Mouse (Mus musculus) embryonic facial prominence, embryonic 15.5 days (tissue): ENCODE measurements around the gene Tmem41b. TPM values are rescaled to one million over a fixed set of nuclear protein-coding genes. Genes with fewer than 3 reads are reported as not detected.
A peak's percentile ranks its signal among the peaks of the same experiment; 100 is the strongest.

Source experiments
- ATAC-seq: fragments of 200-750 bp; cut with Nextera tagmentation; 2 replicates; pipeline ENCODE4 v1.8.0; 2017; ENCODE audit warnings: low read depth, moderate TSS enrichment; ENCODE audit not compliant: insufficient number of reproducible peaks, low FRiP score, low TSS enrichment
- H3K27ac ChIP-seq: fragments of 300-500 bp; sonication (generic); replicated peaks from 2 replicates; pipeline ENCODE4 v1.5.1; 2015; ENCODE audit warnings: mild to moderate bottlenecking, inconsistent platforms
- H3K27me3 ChIP-seq: fragments of 300-500 bp; sonication (generic); 2 replicates; pipeline ENCODE4 v1.6.1; 2015; ENCODE audit warnings: inconsistent platforms
- H3K36me3 ChIP-seq: fragments of 300-500 bp; sonication (generic); 2 replicates; pipeline ENCODE4 v1.6.1; 2015; ENCODE audit warnings: mild to moderate bottlenecking, inconsistent platforms
- H3K4me1 ChIP-seq: fragments of 300-500 bp; sonication (generic); 2 replicates; pipeline ENCODE4 v1.6.1; 2015; ENCODE audit warnings: inconsistent platforms
- H3K4me2 ChIP-seq: fragments of 300-500 bp; sonication (generic); replicated peaks from 2 replicates; pipeline ENCODE4 v1.6.1; 2015; ENCODE audit warnings: mild to moderate bottlenecking, inconsistent platforms
- H3K4me3 ChIP-seq: fragments of 300-500 bp; sonication (generic); replicated peaks from 2 replicates; pipeline ENCODE4 v1.5.1; 2015; ENCODE audit warnings: mild to moderate bottlenecking, inconsistent platforms
- H3K9ac ChIP-seq: fragments of 300-500 bp; sonication (generic); 2 replicates; pipeline ENCODE4 v1.6.1; 2015; ENCODE audit warnings: inconsistent platforms
- H3K9me3 ChIP-seq: fragments of 300-500 bp; sonication (generic); replicated peaks from 2 replicates; pipeline ENCODE4 v1.6.1; 2016; ENCODE audit warnings: inconsistent platforms
- WGBS: fragments of 180-500 bp; shearing (Covaris S2); methylation state at CpG from one replicate; pipeline ENCODE4 v1.1.7; 2015; 5-methylcytosine and 5-hydroxymethylcytosine counted together
- polyA plus RNA-seq: library from polyadenylated mRNA; unstranded; fragments of >200 nt; fragmentation: Nextera tagmentation; extraction: Ambion mirVana; gene quantifications from 2 replicates; pipeline ENCODE4 v1.2.1, GENCODE M21; 2015

The Tmem41b gene
- polyA plus RNA-seq, 1 experiment from 2014 or later: 59.3 TPM

DNA sequence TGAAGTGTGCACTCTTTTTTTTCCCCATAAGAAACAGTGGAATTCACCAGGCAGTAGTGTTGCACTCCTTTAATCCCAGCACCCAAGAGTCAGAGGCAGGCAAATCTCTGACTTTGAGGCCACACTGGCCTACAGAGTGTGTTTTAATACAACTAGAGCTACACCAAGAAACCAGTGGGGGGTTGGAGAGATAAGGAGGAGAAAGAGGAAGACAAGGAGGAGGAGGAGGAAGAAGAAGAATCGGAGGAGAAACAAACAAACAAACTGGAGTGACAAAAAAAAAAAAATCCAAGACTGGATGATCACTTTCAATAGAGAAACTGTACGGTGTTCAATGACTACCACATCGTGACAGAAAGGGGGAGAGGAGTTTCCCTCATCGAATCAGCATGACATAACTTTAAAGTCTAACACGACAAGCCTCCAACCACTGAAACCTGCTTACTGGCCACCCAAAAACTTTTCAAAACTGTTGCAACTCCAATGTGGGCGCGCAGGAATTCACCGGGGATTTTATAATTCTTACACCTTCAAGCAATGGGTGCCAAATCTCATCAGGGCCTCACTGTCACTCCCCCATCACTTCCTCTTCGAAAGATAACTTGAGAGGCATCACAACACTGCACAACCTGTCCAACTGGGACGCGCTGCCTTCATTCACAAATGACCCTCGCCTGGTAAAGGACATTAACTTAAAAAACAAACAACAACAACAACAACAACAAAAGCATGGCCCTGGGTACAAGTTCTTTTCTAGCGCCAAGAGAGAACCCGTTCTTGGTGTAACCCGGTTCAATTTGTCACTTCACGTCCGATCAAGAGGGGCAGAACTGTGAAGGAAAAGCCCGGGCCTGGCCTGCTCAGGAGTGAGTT lies 27.6 kb downstream of the Tmem41b start:
- 5% methylated on average over 18 of the region's 18 CpGs for WGBS
- no peak for ATAC-seq
- peak overlapping the region; percentile 68 for H3K9ac ChIP-seq
- H3K27ac ChIP-seq: peak overlapping the region; percentile 87
- H3K36me3 ChIP-seq: no peaks in the 10 kb centered on the region
- peak overlapping the region; percentile 75 for H3K4me2 ChIP-seq
- no peaks in the 10 kb centered on the region for H3K27me3 ChIP-seq
- H3K9me3 ChIP-seq: no peaks in the 10 kb centered on the region
- H3K4me3 ChIP-seq: peak overlapping the region; percentile 57
- H3K4me1 ChIP-seq: peaks cover 47% of the 10 kb centered on the region

DNA sequence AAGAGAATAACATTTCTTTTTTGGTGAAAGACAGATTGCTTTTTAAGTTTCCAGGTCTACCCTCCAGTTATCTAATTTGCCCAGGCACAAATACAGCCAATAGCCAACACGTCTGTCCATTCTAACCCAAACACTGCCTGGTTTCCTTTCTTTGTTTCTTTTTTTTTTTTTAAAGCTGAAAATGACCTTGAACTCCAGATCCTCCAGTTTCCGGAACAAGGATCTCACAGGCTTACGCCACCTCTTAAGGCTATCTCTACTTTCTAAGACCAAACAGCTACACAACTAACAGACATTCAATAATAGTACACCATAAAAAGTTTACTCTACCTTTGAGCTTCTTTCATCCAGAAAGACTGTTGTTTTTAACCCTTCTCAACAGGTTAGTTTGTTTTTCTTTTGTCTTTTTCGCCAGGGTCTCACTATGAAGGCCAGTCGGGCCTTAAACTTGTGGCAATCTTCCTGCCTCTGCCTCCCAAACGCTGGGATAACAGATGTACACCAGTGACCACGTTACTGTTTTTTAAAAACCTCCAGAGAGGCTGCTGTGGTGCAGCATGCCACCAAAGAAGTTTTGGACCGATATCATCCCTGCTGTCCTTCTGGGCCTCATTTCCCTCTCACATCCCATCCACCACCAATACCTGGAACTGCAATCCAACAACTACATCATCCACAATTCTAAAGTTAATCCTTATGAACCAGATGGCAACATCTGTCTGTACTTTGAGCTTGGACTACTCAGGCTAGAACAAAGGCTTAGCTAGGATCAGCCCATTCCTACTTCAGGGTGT lies 28.5 kb downstream of the Tmem41b start:
- ATAC-seq: no peak
- 74% methylated on average over 8 of the region's 8 CpGs for WGBS
- H3K9ac ChIP-seq: no peak overlapping the region

GRCm38 (mm10) chr7:109954622-109955401 lies 31.9 kb downstream of the Tmem41b start:
- no peak for ATAC-seq

More for the DNA sequence above, 28.5 kb downstream of the Tmem41b start:
- Histone ChIP-seq H3K4me1 (peaks cover 47% of the 10 kb centered on the region), H3K36me3 (no peaks in the 10 kb centered on the region), H3K9me3 (no peaks in the 10 kb centered on the region), H3K27ac (0 out of 2 replicates have a peak overlapping the region, but pooled peaks have one; percentile 5), H3K4me3 (peak overlapping the region; percentile 57), H3K27me3 (no peaks in the 10 kb centered on the region), H3K4me2 (peak overlapping the region; percentile 75)

GRCm38 (mm10) chr7:109951297-109951696 lies 35.4 kb downstream of the Tmem41b start:
- no peak overlapping the region for H3K27ac ChIP-seq
- no peak for ATAC-seq
- H3K9ac ChIP-seq: no peak overlapping the region
- H3K4me2 ChIP-seq: no peak overlapping the region
- no peaks in the 10 kb centered on the region for H3K27me3 ChIP-seq
- 70% methylated on average over 4 of the region's 4 CpGs for WGBS
- H3K9me3 ChIP-seq: no peaks in the 10 kb centered on the region
- peaks cover 13% of the 10 kb centered on the region for H3K4me1 ChIP-seq
- H3K4me3 ChIP-seq: no peak overlapping the region
- H3K36me3 ChIP-seq: no peaks in the 10 kb centered on the region

More at GRCm38 (mm10) chr7:109954622-109955401, 31.9 kb downstream of the Tmem41b start:
- no peaks in the 10 kb centered on the region for H3K36me3 ChIP-seq
- H3K4me1 ChIP-seq: peaks cover 25% of the 10 kb centered on the region
- H3K4me3 ChIP-seq: no peak overlapping the region
- H3K27ac ChIP-seq: no peak overlapping the region
- H3K27me3 ChIP-seq: no peaks in the 10 kb centered on the region
- H3K4me2 ChIP-seq: no peak overlapping the region
- H3K9ac ChIP-seq: no peak overlapping the region
- H3K9me3 ChIP-seq: no peaks in the 10 kb centered on the region
- WGBS: 61% methylated on average over 6 of the region's 6 CpGs

- WGBS: 57% methylated on average over 6 of the region's 6 CpGs
- Histone ChIP-seq H3K9ac (no peak overlapping the region), H3K27ac (0 out of 2 replicates have a peak overlapping the region, but pooled peaks have one; percentile 12), H3K27me3 (no peaks in the 10 kb centered on the region), H3K4me1 (peaks cover 12% of the 10 kb centered on the region), H3K4me3 (no peak overlapping the region), H3K36me3 (no peaks in the 10 kb centered on the region), H3K9me3 (no peaks in the 10 kb centered on the region), H3K4me2 (no peak overlapping the region)
- 0 out of 2 replicates have a peak, but pooled peaks have one; percentile 15 for ATAC-seq
Measured at GRCm38 (mm10) chr7:109944421-109945034, 42.2 kb downstream of the Tmem41b start.

DNA sequence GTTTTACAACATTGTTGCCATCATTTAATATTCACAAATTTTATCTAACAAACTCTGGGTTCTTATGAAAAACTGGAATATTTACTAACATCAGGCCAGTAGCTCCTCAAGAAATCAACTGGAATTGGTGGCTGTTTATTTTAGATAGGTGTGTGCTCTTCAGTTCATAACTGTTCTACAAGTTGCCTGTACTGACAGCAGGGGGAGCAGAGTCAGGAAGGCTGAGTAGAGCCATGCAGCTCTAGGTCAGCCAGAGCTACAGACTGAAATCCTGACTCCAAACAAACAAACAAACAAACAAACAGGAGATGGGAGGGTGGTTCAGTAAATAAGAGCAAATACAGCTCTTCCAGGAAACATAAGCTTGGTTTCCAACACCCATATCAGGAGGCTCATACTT lies 57.1 kb downstream of the Tmem41b start:
- Histone ChIP-seq H3K27me3 (no peaks in the 10 kb centered on the region), H3K27ac (no peak overlapping the region), H3K9me3 (no peaks in the 10 kb centered on the region), H3K4me1 (no peaks in the 10 kb centered on the region), H3K4me2 (no peak overlapping the region), H3K36me3 (peaks cover 62% of the 10 kb centered on the region), H3K4me3 (no peak overlapping the region), H3K9ac (no peak overlapping the region)
- ATAC-seq: no peak

DNA sequence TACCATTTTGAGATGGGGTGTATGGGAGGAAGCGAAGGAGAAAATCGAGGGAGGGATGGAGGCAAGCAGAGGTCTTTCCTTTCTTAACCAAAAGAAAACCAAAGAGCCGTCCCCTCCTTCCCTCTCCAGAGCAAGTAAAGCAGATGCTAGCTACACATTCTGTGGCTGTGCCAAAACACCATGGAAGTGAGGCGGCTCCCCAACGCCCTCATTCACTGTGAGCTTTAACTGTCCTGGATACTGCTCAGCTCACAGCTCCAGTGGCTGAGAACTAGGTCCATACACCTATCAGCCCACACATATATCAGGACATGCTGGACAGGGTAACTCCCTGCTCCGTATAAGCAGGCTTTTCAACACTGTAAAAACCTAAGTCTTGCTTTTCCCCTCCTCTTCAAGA lies 58.4 kb downstream of the Tmem41b start:
- WGBS: 89% methylated on average over 6 of the region's 6 CpGs
- Histone ChIP-seq H3K27ac (no peak overlapping the region), H3K4me3 (no peak overlapping the region), H3K27me3 (no peaks in the 10 kb centered on the region), H3K4me2 (no peak overlapping the region), H3K9me3 (no peaks in the 10 kb centered on the region), H3K9ac (no peak overlapping the region), H3K4me1 (no peaks in the 10 kb centered on the region), H3K36me3 (peaks cover 54% of the 10 kb centered on the region)
- no peak for ATAC-seq

GRCm38 (mm10) chr7:109924965-109925364 lies 61.8 kb downstream of the Tmem41b start:
- no peak for ATAC-seq
- H3K27ac ChIP-seq: no peak overlapping the region

DNA sequence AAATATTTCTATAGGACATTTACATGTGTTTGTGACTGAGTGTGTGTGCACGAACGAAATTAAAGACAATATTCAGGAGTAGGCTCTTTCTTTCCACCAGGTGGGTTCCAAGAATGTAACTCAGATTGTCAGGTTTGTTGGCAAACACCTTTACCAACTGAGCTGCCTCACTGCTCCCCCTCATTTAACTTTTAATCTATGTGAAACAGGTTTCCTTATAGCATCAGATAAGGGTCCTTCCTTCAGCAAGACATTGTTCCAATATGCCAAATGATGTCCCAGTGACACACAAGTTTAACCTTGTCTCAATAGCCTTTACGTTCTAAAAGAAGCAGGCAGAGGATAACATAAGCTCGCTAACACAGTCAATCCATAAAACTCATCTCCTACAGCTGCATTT lies 63.8 kb downstream of the Tmem41b start:
- Histone ChIP-seq H3K4me1 (no peaks in the 10 kb centered on the region), H3K27me3 (no peaks in the 10 kb centered on the region), H3K4me3 (no peak overlapping the region), H3K4me2 (no peak overlapping the region), H3K27ac (no peak overlapping the region), H3K36me3 (peaks cover 61% of the 10 kb centered on the region), H3K9me3 (no peaks in the 10 kb centered on the region), H3K9ac (no peak overlapping the region)
- 95% methylated on average over 4 of the region's 4 CpGs for WGBS
- no peak for ATAC-seq

More at GRCm38 (mm10) chr7:109924965-109925364, 61.8 kb downstream of the Tmem41b start:
- Histone ChIP-seq H3K9ac (no peak overlapping the region), H3K9me3 (no peaks in the 10 kb centered on the region), H3K27me3 (no peaks in the 10 kb centered on the region), H3K4me3 (no peak overlapping the region), H3K4me2 (no peak overlapping the region), H3K36me3 (peaks cover 54% of the 10 kb centered on the region), H3K4me1 (no peaks in the 10 kb centered on the region)
- 71% methylated on average over 2 of the region's 2 CpGs for WGBS
